Mouse (Mus musculus): ENCODE results near the gene Bcas3. TPM values are rescaled to one million over a fixed set of nuclear protein-coding genes. Genes with fewer than 3 reads are reported as not detected.
A peak's percentile ranks its signal among the peaks of the same experiment; 100 is the strongest.

The Bcas3 gene
- polyA plus RNA-seq, 1 experiment from 2014 or later, result 31.2 TPM

DNA sequence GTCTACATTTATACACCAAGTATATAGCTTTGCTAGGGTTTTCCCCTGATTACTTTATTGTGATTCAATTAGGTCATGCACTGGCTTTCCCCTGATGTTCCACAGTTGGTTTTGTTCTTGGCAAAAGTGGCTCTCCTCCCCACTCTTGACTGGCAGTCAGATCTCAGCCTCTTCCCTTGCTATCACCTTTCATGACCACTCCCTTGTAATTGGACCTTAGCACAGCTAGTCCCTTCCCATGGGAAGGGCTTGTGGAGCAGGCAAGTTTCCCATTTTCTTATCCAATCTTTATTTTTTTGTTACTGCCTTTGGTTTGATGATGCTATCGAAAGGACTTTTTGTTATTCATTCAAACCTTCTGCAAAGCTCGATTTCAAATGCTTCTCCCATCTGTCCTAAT, 202.8 kb downstream of the Bcas3 start:
- no peaks in the 10 kb centered on the region for H3K36me3 ChIP-seq (replicated peaks; ENCODE audit: control insufficient read depth, insufficient read depth, low read depth, low read length)
- DNase-seq (ENCODE audit: low spot score) (no peak), ATAC-seq (replicated peaks; ENCODE audit: insufficient number of reproducible peaks, low FRiP score, low TSS enrichment, low read depth) (no peak)
- H3K9me3 ChIP-seq (replicated peaks; ENCODE audit: control insufficient read depth, low read length), result no peaks in the 10 kb centered on the region
- no peaks in the 10 kb centered on the region for H3K4me1 ChIP-seq (ENCODE audit: control insufficient read depth, insufficient read depth, low read length)
- WGBS, result 78% methylated on average over 2 of the region's 2 CpGs
- H3K27me3 ChIP-seq (ENCODE audit: control insufficient read depth, insufficient read depth, low read length), result no peaks in the 10 kb centered on the region
- H3K4me3 ChIP-seq (ENCODE audit: low read depth, low read length), result no peak overlapping the region
- H3K27ac ChIP-seq (replicated peaks; ENCODE audit: low read depth, low read length), result no peak overlapping the region
- H3K4me2 ChIP-seq (ENCODE audit: low read depth, low read length), result no peak overlapping the region
- no peak overlapping the region for H3K9ac ChIP-seq (replicated peaks; ENCODE audit: low read length)

DNA sequence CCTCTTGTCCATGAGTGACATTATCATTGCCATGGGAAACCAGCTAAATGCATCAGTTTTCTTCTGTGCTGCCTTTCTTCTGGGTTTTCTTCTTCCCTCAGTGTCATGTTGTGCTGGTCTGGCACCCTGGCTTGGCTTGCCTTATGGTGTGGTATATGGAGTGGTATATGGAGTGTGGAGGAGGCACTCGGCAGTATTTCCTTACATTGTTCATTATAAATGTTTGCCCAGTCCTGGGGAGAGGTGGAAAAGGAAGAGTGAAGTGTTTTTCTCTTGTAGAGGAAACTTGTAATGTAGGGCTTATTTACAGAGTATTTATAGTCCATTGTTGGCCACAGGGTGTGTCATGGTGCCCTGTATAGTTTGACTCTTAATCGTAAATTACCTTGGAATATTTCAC, 212.1 kb downstream of the Bcas3 start:
- no peak overlapping the region for H3K4me3 ChIP-seq (ENCODE audit: low read depth, low read length)
- ATAC-seq (replicated peaks; ENCODE audit: insufficient number of reproducible peaks, low FRiP score, low TSS enrichment, low read depth), result no peak
- DNase-seq (ENCODE audit: low spot score), result no peak
- H3K9ac ChIP-seq (replicated peaks; ENCODE audit: low read length), result no peak overlapping the region
- H3K9me3 ChIP-seq (replicated peaks; ENCODE audit: control insufficient read depth, low read length), result no peaks in the 10 kb centered on the region
- no peak overlapping the region for H3K27ac ChIP-seq (replicated peaks; ENCODE audit: low read depth, low read length)
- 87% methylated on average over 2 of the region's 2 CpGs for WGBS
- no peaks in the 10 kb centered on the region for H3K36me3 ChIP-seq (replicated peaks; ENCODE audit: control insufficient read depth, insufficient read depth, low read depth, low read length)
- no peaks in the 10 kb centered on the region for H3K4me1 ChIP-seq (ENCODE audit: control insufficient read depth, insufficient read depth, low read length)
- no peaks in the 10 kb centered on the region for H3K27me3 ChIP-seq (ENCODE audit: control insufficient read depth, insufficient read depth, low read length)
- H3K4me2 ChIP-seq (ENCODE audit: low read depth, low read length), result no peak overlapping the region

DNA sequence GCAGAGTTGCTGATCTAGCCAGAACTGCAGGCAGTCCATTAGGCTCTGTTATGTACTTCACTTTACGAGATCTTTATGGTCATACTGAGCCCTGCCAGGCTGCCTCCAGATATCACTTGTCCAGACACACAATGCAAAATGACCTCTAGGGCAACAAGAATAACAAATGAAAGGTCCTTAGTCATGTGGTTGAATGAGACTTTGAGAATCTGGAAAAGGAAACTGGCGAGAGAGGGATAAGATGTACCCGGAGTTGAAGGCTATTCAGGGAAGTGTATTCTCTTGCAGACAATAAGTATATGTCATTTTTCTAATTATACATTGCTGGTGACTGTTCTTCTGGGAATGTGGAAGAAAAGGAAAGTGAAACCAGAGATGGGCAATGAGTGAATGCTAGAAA, 218.1 kb downstream of the Bcas3 start:
- 67% methylated on average over 3 of the region's 3 CpGs for WGBS

DNA sequence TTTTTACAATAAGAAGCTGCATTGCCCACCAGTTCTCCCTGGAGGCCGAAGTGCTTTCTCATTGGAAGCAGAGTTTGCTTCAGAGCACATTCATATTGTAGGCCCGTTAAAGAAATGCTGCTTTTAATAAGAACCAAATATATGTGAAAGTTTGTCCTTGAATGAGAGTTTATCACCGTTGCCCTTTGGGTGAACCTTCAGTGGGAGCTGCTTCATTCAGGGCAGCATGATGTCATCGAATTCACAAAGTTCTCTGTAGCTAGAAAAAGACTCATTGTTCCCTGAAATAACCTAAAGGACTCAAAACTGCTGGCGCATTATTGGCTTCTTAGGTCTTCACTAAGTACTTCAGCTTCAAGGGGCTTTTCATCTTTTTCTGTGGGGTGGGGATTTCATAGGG, 219.0 kb downstream of the Bcas3 start:
- peak; percentile 47 for DNase-seq (ENCODE audit: low spot score)

More for the DNA sequence above, 218.1 kb downstream of the Bcas3 start:
- no peak for ATAC-seq (replicated peaks; ENCODE audit: insufficient number of reproducible peaks, low FRiP score, low TSS enrichment, low read depth)
- H3K4me1 ChIP-seq (ENCODE audit: control insufficient read depth, insufficient read depth, low read length), result no peaks in the 10 kb centered on the region; the same call in 1 of the 2 replicates
- no peaks in the 10 kb centered on the region for H3K27me3 ChIP-seq (ENCODE audit: control insufficient read depth, insufficient read depth, low read length)
- DNase-seq (ENCODE audit: low spot score), result no peak
- no peak overlapping the region for H3K4me2 ChIP-seq (ENCODE audit: low read depth, low read length)
- H3K36me3 ChIP-seq (replicated peaks; ENCODE audit: control insufficient read depth, insufficient read depth, low read depth, low read length), result no peaks in the 10 kb centered on the region
- no peak overlapping the region for H3K9ac ChIP-seq (replicated peaks; ENCODE audit: low read length)
- no peaks in the 10 kb centered on the region for H3K9me3 ChIP-seq (replicated peaks; ENCODE audit: control insufficient read depth, low read length)
- no peak overlapping the region for H3K4me3 ChIP-seq (ENCODE audit: low read depth, low read length)
- no peak overlapping the region for H3K27ac ChIP-seq (replicated peaks; ENCODE audit: low read depth, low read length)

DNA sequence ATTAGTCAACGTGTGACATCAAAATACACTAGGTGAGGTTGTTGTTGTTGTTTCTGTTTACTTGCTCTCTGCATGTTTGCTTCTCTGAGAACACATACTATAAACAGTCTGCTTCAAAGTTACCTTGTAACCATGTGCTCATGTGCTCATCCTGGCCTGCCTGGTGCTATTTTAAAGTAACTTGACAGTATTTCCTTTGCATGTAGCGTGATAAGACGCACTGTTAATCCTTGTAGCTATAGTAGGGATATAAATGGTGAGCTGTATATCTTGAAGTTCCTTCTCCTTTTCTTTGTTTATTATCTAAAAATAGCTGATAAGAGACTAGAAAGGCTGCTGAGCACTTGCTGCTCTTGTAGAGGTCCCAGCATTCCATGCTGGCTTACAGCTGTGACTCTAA, 219.6 kb downstream of the Bcas3 start:
- Histone ChIP-seq H3K4me2 (ENCODE audit: low read depth, low read length) (no peak overlapping the region), H3K27me3 (ENCODE audit: control insufficient read depth, insufficient read depth, low read length) (no peaks in the 10 kb centered on the region), H3K27ac (replicated peaks; ENCODE audit: low read depth, low read length) (0 out of 2 replicates have a peak overlapping the region, but pooled peaks have one; percentile 6), H3K9me3 (replicated peaks; ENCODE audit: control insufficient read depth, low read length) (no peaks in the 10 kb centered on the region), H3K4me1 (ENCODE audit: control insufficient read depth, insufficient read depth, low read length) (peaks cover 3% of the 10 kb centered on the region), H3K4me3 (ENCODE audit: low read depth, low read length) (no peak overlapping the region), H3K9ac (replicated peaks; ENCODE audit: low read length) (no peak overlapping the region), H3K36me3 (replicated peaks; ENCODE audit: control insufficient read depth, insufficient read depth, low read depth, low read length) (no peaks in the 10 kb centered on the region)
- WGBS, result 83% methylated on average over 3 of the region's 3 CpGs
- DNase-seq (ENCODE audit: low spot score), result no peak
- ATAC-seq (replicated peaks; ENCODE audit: insufficient number of reproducible peaks, low FRiP score, low TSS enrichment, low read depth), result no peak

More for the DNA sequence above, 219.0 kb downstream of the Bcas3 start:
- no peak for ATAC-seq (replicated peaks; ENCODE audit: insufficient number of reproducible peaks, low FRiP score, low TSS enrichment, low read depth)
- Histone ChIP-seq H3K4me2 (ENCODE audit: low read depth, low read length) (no peak overlapping the region), H3K9ac (replicated peaks; ENCODE audit: low read length) (no peak overlapping the region), H3K4me1 (ENCODE audit: control insufficient read depth, insufficient read depth, low read length) (no peaks in the 10 kb centered on the region; the same call in 1 of the 2 replicates), H3K36me3 (replicated peaks; ENCODE audit: control insufficient read depth, insufficient read depth, low read depth, low read length) (no peaks in the 10 kb centered on the region), H3K27ac (replicated peaks; ENCODE audit: low read depth, low read length) (no peak overlapping the region), H3K27me3 (ENCODE audit: control insufficient read depth, insufficient read depth, low read length) (no peaks in the 10 kb centered on the region), H3K9me3 (replicated peaks; ENCODE audit: control insufficient read depth, low read length) (no peaks in the 10 kb centered on the region), H3K4me3 (ENCODE audit: low read depth, low read length) (no peak overlapping the region)
- 53% methylated on average over 5 of the region's 5 CpGs for WGBS

DNA sequence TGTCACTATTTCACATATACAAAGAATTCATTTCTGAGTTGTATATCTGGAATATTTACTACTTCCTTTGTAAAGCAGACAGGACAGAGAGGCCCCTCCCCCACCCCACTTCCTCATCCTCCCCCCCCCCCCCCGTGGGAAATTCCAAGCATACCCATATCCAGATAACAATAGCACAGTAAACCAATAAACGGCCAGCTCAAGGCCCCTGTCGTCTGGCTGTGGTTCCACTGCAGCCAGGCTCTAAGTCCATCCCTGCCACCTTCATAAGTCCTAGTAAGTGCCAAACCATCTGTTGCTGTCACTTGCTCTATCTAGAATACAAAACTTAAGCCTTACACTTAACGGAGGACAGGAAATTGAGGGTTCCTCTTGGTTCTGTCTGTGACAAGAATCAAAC, 221.5 kb downstream of the Bcas3 start:
- ATAC-seq (replicated peaks; ENCODE audit: insufficient number of reproducible peaks, low FRiP score, low TSS enrichment, low read depth) (no peak), DNase-seq (ENCODE audit: low spot score) (no peak)
- H3K9ac ChIP-seq (replicated peaks; ENCODE audit: low read length), result no peak overlapping the region
- no peaks in the 10 kb centered on the region for H3K36me3 ChIP-seq (replicated peaks; ENCODE audit: control insufficient read depth, insufficient read depth, low read depth, low read length)
- H3K27me3 ChIP-seq (ENCODE audit: control insufficient read depth, insufficient read depth, low read length), result no peaks in the 10 kb centered on the region
- H3K4me1 ChIP-seq (ENCODE audit: control insufficient read depth, insufficient read depth, low read length), result peaks cover 3% of the 10 kb centered on the region
- H3K9me3 ChIP-seq (replicated peaks; ENCODE audit: control insufficient read depth, low read length), result no peaks in the 10 kb centered on the region
- no peak overlapping the region for H3K27ac ChIP-seq (replicated peaks; ENCODE audit: low read depth, low read length)
- H3K4me2 ChIP-seq (ENCODE audit: low read depth, low read length), result no peak overlapping the region
- H3K4me3 ChIP-seq (ENCODE audit: low read depth, low read length), result no peak overlapping the region
- 12% methylated on average over 4 of the region's 4 CpGs for WGBS

DNA sequence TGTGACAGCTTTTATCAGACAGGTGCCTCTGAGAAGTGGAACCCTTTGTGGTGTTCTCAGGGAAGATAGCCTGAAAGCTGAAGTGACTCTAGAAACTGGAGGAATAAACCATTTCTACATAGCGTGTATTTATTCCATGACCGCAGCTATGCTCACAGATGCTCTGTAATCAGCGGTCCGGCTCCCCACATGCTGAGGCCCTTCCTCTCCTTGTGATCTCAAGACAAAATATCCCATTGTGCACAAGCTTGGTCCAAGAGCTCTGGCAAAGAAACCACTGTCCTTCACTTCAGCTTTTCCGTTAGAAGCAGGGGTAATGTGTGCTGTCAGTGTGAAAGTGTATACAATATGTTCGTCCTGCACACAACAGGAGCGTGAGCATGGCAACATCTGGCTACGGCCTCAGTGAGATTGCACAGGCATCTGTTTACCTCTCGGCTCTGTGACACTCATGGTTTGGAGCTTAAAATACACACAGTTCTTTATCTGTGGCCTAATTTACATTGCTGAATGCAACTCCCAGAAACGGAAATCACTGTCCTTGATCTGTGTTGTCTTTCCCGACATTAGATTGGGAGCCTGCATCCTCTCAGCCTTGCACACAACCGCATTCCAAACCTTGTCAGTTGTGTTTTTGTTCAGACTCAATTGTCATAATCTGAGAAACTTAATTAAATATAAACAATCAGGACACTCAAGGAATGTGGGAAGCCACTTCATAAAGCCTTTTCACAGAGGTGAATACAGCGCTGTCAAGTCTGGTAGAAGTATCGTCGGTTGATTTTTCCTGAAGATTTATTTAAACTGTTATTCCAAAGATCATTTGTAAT, 225.1 kb downstream of the Bcas3 start:
- DNase-seq (ENCODE audit: low spot score), result peak; percentile 45
- H3K4me2 ChIP-seq (ENCODE audit: low read depth, low read length), result no peak overlapping the region
- H3K36me3 ChIP-seq (replicated peaks; ENCODE audit: control insufficient read depth, insufficient read depth, low read depth, low read length), result no peaks in the 10 kb centered on the region
- no peak for ATAC-seq (replicated peaks; ENCODE audit: insufficient number of reproducible peaks, low FRiP score, low TSS enrichment, low read depth)
- H3K9ac ChIP-seq (replicated peaks; ENCODE audit: low read length), result no peak overlapping the region
- H3K4me3 ChIP-seq (ENCODE audit: low read depth, low read length), result no peak overlapping the region
- no peak overlapping the region for H3K27ac ChIP-seq (replicated peaks; ENCODE audit: low read depth, low read length)
- 45% methylated on average over 15 of the region's 15 CpGs for WGBS
- H3K9me3 ChIP-seq (replicated peaks; ENCODE audit: control insufficient read depth, low read length), result no peaks in the 10 kb centered on the region
- H3K4me1 ChIP-seq (ENCODE audit: control insufficient read depth, insufficient read depth, low read length), result peaks cover 3% of the 10 kb centered on the region; the same call in 1 of the 2 replicates
- H3K27me3 ChIP-seq (ENCODE audit: control insufficient read depth, insufficient read depth, low read length), result no peaks in the 10 kb centered on the region

DNA sequence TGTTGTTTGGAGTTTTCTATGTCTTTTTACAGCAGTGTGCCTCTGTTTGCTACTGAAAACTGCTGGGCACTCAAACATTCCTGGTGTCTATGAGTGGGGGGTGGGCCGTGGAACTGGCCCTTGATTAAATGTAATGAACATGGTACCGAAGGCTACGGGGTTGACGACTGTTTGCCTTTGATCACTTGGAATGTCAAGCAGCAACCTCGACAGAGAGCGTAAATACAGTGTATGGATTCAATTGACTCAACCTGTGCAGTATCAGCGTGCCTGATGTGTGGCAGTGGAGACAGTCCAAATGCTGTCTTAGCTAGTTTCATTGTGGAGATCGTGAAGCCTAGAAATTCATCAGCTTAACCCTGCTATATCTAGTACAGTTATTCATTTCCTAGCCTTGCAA, 231.1 kb downstream of the Bcas3 start:
- H3K9ac ChIP-seq (replicated peaks; ENCODE audit: low read length), result no peak overlapping the region
- 34% methylated on average over 8 of the region's 8 CpGs for WGBS

More for the DNA sequence above, 231.1 kb downstream of the Bcas3 start:
- Histone ChIP-seq H3K27me3 (ENCODE audit: control insufficient read depth, insufficient read depth, low read length) (no peaks in the 10 kb centered on the region), H3K36me3 (replicated peaks; ENCODE audit: control insufficient read depth, insufficient read depth, low read depth, low read length) (no peaks in the 10 kb centered on the region), H3K9me3 (replicated peaks; ENCODE audit: control insufficient read depth, low read length) (no peaks in the 10 kb centered on the region), H3K27ac (replicated peaks; ENCODE audit: low read depth, low read length) (no peak overlapping the region), H3K4me3 (ENCODE audit: low read depth, low read length) (no peak overlapping the region), H3K4me2 (ENCODE audit: low read depth, low read length) (no peak overlapping the region), H3K4me1 (ENCODE audit: control insufficient read depth, insufficient read depth, low read length) (no peaks in the 10 kb centered on the region)
- peak; percentile 67 for DNase-seq (ENCODE audit: low spot score)
- ATAC-seq (replicated peaks; ENCODE audit: insufficient number of reproducible peaks, low FRiP score, low TSS enrichment, low read depth), result no peak
